23 mouse cellular contexts compared by ENCODE assay signal in genomic region chr16:33930785-33931184, GRCm38 (mm10). TPM values are rescaled to one million over a fixed set of nuclear protein-coding genes. Genes with fewer than 3 reads are reported as not detected.
A peak's percentile ranks its signal among the peaks of the same experiment; 100 is the strongest.
DNase-seq lines count a peak whose midpoint lies in the region; ATAC-seq and TF ChIP-seq lines count a peak whose summit lies in the region.
"Had no signal": no experiment of that assay in that cellular context is flagged by ENCODE, and none has a peak within 500 bp of the region (broad histone marks: within the 10 kb centered on the region; RNA-seq: fewer than 3 reads in every experiment).

No protein-coding gene starts in this region.

- peak; percentile 30; the same call in 1 of the 2 replicates for ATAC-seq in stomach, postnatal 0 days (ENCODE audit: low FRiP score, low TSS enrichment)
- ATAC-seq in forebrain, embryonic 16.5 days: no peak
- ATAC-seq: hindbrain, postnatal 0 days; intestine, postnatal 0 days had no signal

- H3K36me3 ChIP-seq in stomach, postnatal 0 days (ENCODE audit: control insufficient read depth, insufficient read depth, low read length): no peaks in the 10 kb centered on the region
- H3K36me3 ChIP-seq in forebrain, embryonic 16.5 days (ENCODE audit: control insufficient read depth, insufficient read depth): no peaks in the 10 kb centered on the region
- H3K36me3 ChIP-seq: forebrain, embryonic 10.5 days; midbrain, embryonic 10.5 days had no signal

- peak overlapping the region; percentile 53; the same call in 1 of the 2 replicates for H3K27ac ChIP-seq in stomach, postnatal 0 days (replicated peaks)
- no peak overlapping the region for H3K27ac ChIP-seq in forebrain, embryonic 16.5 days (ENCODE audit: low read length)
- H3K27ac ChIP-seq: forebrain, embryonic 10.5 days; hindbrain, postnatal 0 days; layer of hippocampus, adult 2 months; macrophage; midbrain, embryonic 10.5 days had no signal

- 38% methylated on average over 6 of the region's 6 CpGs for WGBS in stomach, postnatal 0 days
- whole genome bisulfite sequencing in forebrain, embryonic 16.5 days: 86% methylated on average over 6 of the region's 6 CpGs

- TF ChIP-seq CTCF in stomach, postnatal 0 days (IDR thresholded peaks at IDR 0.05; ENCODE audit: low read depth): no peak

- no peaks in the 10 kb centered on the region for H3K27me3 ChIP-seq in stomach, postnatal 0 days (ENCODE audit: control insufficient read depth, insufficient read depth, low read length)
- no peaks in the 10 kb centered on the region; the same call in 1 of the 2 replicates for H3K27me3 ChIP-seq in forebrain, embryonic 16.5 days (replicated peaks; ENCODE audit: control insufficient read depth, insufficient read depth, low read length)

- TF ChIP-seq EP300 in stomach, postnatal 0 days (optimal IDR thresholded peaks at IDR 0.05): no peak

- H3K9ac ChIP-seq in stomach, postnatal 0 days (ENCODE audit: low read length): no peak overlapping the region
- no peak overlapping the region for H3K9ac ChIP-seq in forebrain, embryonic 16.5 days (replicated peaks; ENCODE audit: low read depth, low read length)

- peaks cover 10% of the 10 kb centered on the region for H3K4me1 ChIP-seq in stomach, postnatal 0 days (replicated peaks; ENCODE audit: control insufficient read depth, insufficient read depth)
- H3K4me1 ChIP-seq in forebrain, embryonic 16.5 days (replicated peaks; ENCODE audit: control insufficient read depth, insufficient read depth, low read length): peaks cover 18% of the 10 kb centered on the region

- no peak overlapping the region for H3K4me3 ChIP-seq in stomach, postnatal 0 days (ENCODE audit: low read depth, low read length)
- H3K4me3 ChIP-seq in forebrain, embryonic 16.5 days (replicated peaks; ENCODE audit: low read length): no peak overlapping the region
- H3K4me3 ChIP-seq: forebrain, embryonic 10.5 days; layer of hippocampus, adult 2 months; midbrain, embryonic 10.5 days had no signal

- intact Hi-C loops in heart, postnatal 10 days (cut with DNase I): no loop called here

- DNase-seq in heart, adult 18-20 months: peak; percentile 58 to 75
- no peak for DNase-seq in heart, adult 8-10 months (ENCODE audit: low spot score)
- peak; percentile 53 for DNase-seq in lung, postnatal 10 days
- DNase-seq in lung, postnatal 25 days (ENCODE audit: low spot score): no peak
- peak; percentile 72 to 74 for DNase-seq in heart, postnatal 10 days
- no peak for DNase-seq in stomach, postnatal 0 days (ENCODE audit: low spot score)
- DNase-seq in retina, embryonic 14.5 days (ENCODE audit: low spot score): no peak
- DNase-seq: adrenal gland, postnatal 36 days; cerebellum, adult 11-12 months; cerebellum, postnatal 14 days; embryo, embryonic 11 days; left cerebral cortex, postnatal 4 days; lung, adult 18-20 months; retina, postnatal 1 day; thymus, adult 18-20 months had no signal

- H3K9me3 ChIP-seq in stomach, postnatal 0 days (ENCODE audit: control insufficient read depth, low read length): no peaks in the 10 kb centered on the region
- H3K9me3 ChIP-seq in forebrain, embryonic 16.5 days (ENCODE audit: control insufficient read depth, low read length): no peaks in the 10 kb centered on the region
- H3K9me3 ChIP-seq: forebrain, embryonic 10.5 days; midbrain, embryonic 10.5 days had no signal

- H3K4me2 ChIP-seq in stomach, postnatal 0 days (replicated peaks; ENCODE audit: low read depth): no peak overlapping the region
- H3K4me2 ChIP-seq in forebrain, embryonic 16.5 days (ENCODE audit: low read length): no peak overlapping the region
- H3K4me2 ChIP-seq: liver, embryonic 11.5 days had no signal

RNA-seq across cellular contexts. Expression of gene Umps, which starts 36.1 kb away (rescaled TPM):
- 1 to 10 TPM; 8.6 to 9.6 TPM for total RNA-seq in heart, adult 18-20 months (2021)
- total RNA-seq in heart, adult 8-10 months (2022): 1 to 10 TPM; 7.9 to 9.1 (median 8.3) TPM
- 10 to 100 TPM; 12.0 to 12.1 TPM for total RNA-seq in heart, postnatal 10 days (2021)
- polyA plus RNA-seq in stomach, postnatal 0 days (2015; fragmentation: Nextera tagmentation; extraction: Ambion mirVana): 24.0 and 26.4 TPM in 2 replicates
- polyA plus RNA-seq in forebrain, embryonic 16.5 days (2015; fragmentation: Nextera tagmentation; extraction: Ambion mirVana): 30.9 and 32.6 TPM in 2 replicates

Comparison
In these comparisons a context has a peak if more than half of its experiments do, and no peak if none do; other contexts are left out.
1. DNase-seq: peak in heart, adult 18-20 months (2 of 2), lung, postnatal 10 days (single experiment) and heart, postnatal 10 days (2 of 2); none in heart, adult 8-10 months (single experiment), lung, postnatal 25 days (single experiment), stomach, postnatal 0 days (single experiment) and retina, embryonic 14.5 days (single experiment).